Mouse (Mus musculus): Measurements from ENCODE around the gene Peak1.

- TF ChIP-seq CTCF (IDR thresholded peaks at IDR 0.05), result no peak
- TF ChIP-seq EP300 (IDR thresholded peaks at IDR 0.05), result no peak
Observed at GRCm38 (mm10) chr9:56309079-56309478, 108.8 kb downstream of the Peak1 start.

Measured in lung, postnatal 0 days (tissue).